Mouse (Mus musculus) gastrocnemius, postnatal 25 days (tissue): Measurements from ENCODE around the gene Olfr1447. TPM values are rescaled to one million over a fixed set of nuclear protein-coding genes. Genes with fewer than 3 reads are reported as not detected.

ENCODE experiments used
- DNase-seq: peaks from one replicate; pipeline ENCODE4 v3.0.0; 2022
- long read RNA-seq, 2 experiments: library from polyadenylated mRNA; stranded (forward); transcript quantifications; one replicate each; pipeline ENCODE4 v2.0.0; 2021
- total RNA-seq, 2 experiments: library from RNA; stranded (reverse); gene quantifications; 1 replicate in 1 of 2; 2 replicates in 1 of 2; pipeline ENCODE4 v1.2.3; 2021

Gene Olfr1447
- not detected for total RNA-seq
- long read RNA-seq, experiment 1, result 0 reads
- long read RNA-seq, experiment 2, result 0 reads

DNA sequence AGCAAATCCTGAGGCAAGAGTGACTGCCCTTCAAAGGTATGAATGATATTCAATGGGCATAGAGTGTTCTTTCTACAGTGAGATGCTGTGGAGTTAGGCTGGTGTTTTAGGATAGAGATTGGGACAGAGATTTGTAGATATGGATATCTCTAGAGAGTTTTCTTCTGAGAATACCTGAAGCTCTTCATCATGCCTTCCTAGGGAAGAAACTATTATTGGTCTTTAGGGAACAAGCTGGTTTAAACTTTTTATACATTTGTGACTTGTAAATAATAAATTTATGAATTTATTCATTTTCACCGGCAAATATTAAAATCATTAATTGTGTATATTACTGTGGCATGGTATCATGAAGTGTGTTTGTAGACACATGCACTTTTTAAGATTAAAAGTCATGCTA lies at the start of gene Olfr1447:
Gene Olfr1447 (minus strand): TSS at position 101 of the 400 bp plus-strand sequence.
- DNase-seq, result no peak

- no peak for DNase-seq
Measured at GRCm38 (mm10) chr19:12949958-12950357, 46.4 kb upstream of the Olfr1447 start, which contains the start of gene Olfr1450. Gene Olfr1450, plus strand, starts transcription at chr19:12950258.

- DNase-seq, result no peak
Measured at GRCm38 (mm10) chr19:12930540-12930939, 27.0 kb upstream of the Olfr1447 start, which contains the start of gene Olfr1449. Gene Olfr1449, plus strand, starts transcription at chr19:12930840.

- no peak for DNase-seq
Measured at GRCm38 (mm10) chr19:12924319-12924718, 20.8 kb upstream of the Olfr1447 start, which contains the start of gene Olfr1448. Gene Olfr1448, minus strand, starts transcription at chr19:12924419.

GRCm38 (mm10) chr19:12893424-12893823 lies 10.1 kb downstream of the Olfr1447 start, which contains the start of gene Olfr1446:
Gene Olfr1446, minus strand, starts transcription at chr19:12893524.
- no peak for DNase-seq

DNA sequence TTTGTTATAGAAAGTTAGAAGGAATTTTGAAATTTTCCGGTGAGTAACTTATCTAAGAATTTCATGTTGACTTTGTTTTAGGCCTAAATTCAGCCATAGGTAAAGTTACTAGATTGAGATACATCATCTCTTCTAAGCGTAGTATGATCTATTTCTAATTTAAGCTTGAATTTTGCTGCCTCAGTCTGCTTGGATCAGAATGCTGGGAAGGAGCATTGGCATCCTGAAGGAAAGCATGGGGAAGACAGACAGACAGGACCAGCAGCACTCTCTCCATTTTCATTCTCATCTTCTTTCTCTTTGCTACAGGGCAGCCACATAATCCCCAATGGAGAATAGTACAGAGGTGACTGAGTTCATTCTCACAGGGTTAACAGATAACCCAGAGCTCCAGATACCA lies 20.0 kb downstream of the Olfr1447 start, which contains the start of gene Olfr1445:
Gene Olfr1445 (plus strand): TSS at position 301 of the 400 bp plus-strand sequence.
- DNase-seq, result no peak

DNA sequence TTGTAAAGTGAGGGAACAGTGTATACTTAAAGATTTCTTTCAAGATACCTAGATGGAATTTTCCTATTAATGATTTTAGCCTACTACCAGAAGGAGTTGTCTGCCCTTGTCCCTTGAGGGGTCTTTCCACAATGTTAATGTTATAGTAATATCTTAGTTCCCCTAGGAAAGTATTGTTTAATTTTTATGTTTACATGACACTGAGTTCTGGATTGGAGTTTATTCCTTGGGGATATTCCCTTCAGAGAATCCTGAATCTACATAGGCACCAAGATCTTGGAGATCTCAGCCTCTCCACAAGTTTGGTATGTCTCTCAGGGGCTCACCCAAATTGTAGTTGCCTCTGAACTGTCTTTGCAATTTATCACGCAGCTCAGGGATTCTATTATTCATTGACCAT lies 46.6 kb downstream of the Olfr1447 start, which contains the start of gene Olfr1444:
Gene Olfr1444 (plus strand): TSS at position 301 of the 400 bp plus-strand sequence.
- no peak for DNase-seq

Other genes starting within 250 kb of the Olfr1447 start
- not detected for gene Olfr1442, start 233.3 kb downstream of the Olfr1447 start, total RNA-seq
- gene Olfr1443, start 225.6 kb downstream of the Olfr1447 start, total RNA-seq, result not detected
- gene Keg1, start 208.0 kb downstream of the Olfr1447 start, total RNA-seq, result not detected
- 1 to 10 TPM; 3.2 to 3.4 TPM for gene Cntf, start 138.1 kb downstream of the Olfr1447 start, total RNA-seq
- gene Zfp91, start 107.6 kb downstream of the Olfr1447 start, total RNA-seq, result 10 to 100 TPM; 82.9 to 97.8 TPM
- gene Lpxn, start 107.5 kb downstream of the Olfr1447 start, total RNA-seq, result under 1 TPM; 0.36 to 0.38 TPM
- not detected for gene Gm5244, start 57.1 kb downstream of the Olfr1447 start, total RNA-seq
- not detected for gene Olfr1444, start 46.5 kb downstream of the Olfr1447 start, total RNA-seq
- not detected for gene Olfr1445, start 19.9 kb downstream of the Olfr1447 start, total RNA-seq
- gene Olfr1446, start 10.2 kb downstream of the Olfr1447 start, total RNA-seq, result not detected
- not detected for gene Olfr1448, start 20.7 kb upstream of the Olfr1447 start, total RNA-seq
- gene Olfr1449, start 27.1 kb upstream of the Olfr1447 start, total RNA-seq, result not detected
- not detected for gene Olfr1450, start 46.5 kb upstream of the Olfr1447 start, total RNA-seq
- gene Olfr1451, start 91.3 kb upstream of the Olfr1447 start, total RNA-seq, result not detected
- not detected for gene Olfr1453, start 124.6 kb upstream of the Olfr1447 start, total RNA-seq
- gene Olfr1454, start 156.9 kb upstream of the Olfr1447 start, total RNA-seq, result not detected
- gene Olfr1457, start 194.1 kb upstream of the Olfr1447 start, total RNA-seq, result not detected
- gene Olfr1458, start 203.0 kb upstream of the Olfr1447 start, total RNA-seq, result not detected
- not detected for gene Olfr1459, start 245.8 kb upstream of the Olfr1447 start, total RNA-seq